Mouse (Mus musculus): ENCODE data around the gene F8. TPM values are rescaled to one million over a fixed set of nuclear protein-coding genes. Genes with fewer than 3 reads are reported as not detected.

Gene F8
- 0.67 and 0.81 TPM in 2 replicates for polyA plus RNA-seq (2015; fragmentation: Nextera tagmentation; extraction: Ambion mirVana)

DNA sequence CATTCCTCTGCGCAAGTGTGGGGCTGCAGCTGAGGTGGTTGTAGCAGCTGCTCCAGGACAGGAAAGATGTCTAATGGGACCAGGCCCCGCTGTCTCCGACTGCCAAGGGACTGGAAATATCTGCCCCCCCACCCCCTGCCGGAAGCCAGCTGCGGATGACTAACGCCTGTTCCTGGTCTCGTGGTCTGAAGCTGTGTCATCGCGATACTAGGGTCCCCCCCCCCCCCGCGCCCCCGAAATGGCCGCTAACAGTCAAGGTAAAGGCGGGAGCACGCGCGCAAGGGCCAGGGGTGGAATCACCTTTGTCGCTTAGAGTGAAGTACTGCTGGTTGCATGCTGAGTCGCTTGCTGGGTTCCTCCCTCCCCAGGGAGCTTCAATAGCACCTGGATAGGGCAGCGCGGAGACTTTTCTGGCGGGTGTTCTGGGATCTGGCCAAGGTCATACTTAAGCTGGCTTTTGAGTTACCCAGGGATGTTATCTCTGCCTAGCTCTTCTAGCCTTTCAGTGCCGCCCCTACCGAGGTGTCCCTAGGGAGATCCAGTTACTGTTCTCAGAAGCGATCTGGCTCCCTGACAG, at the start of gene F8, which contains the start of gene Fundc2:
TSS of gene F8 (minus strand) at position 421 of the 577 bp plus-strand sequence.
TSS of gene Fundc2 (plus strand) at position 205 of the 577 bp plus-strand sequence.
- 14% methylated on average over 20 of the region's 25 CpGs for WGBS
- Histone ChIP-seq H3K27ac (ENCODE audit: low read depth, low read length) (peak within 1 kb of the TSS; percentile 50), H3K4me3 (ENCODE audit: low read depth, low read length) (peak within 1 kb of the TSS; percentile 52), H3K27me3 (replicated peaks; ENCODE audit: control insufficient read depth, insufficient read depth, low read length) (no peaks in the 10 kb centered on the region), H3K9me3 (ENCODE audit: control insufficient read depth) (no peaks in the 10 kb centered on the region), H3K9ac (ENCODE audit: low read depth, low read length) (peak within 1 kb of the TSS; percentile 60), H3K4me2 (replicated peaks; ENCODE audit: low read depth) (peak within 1 kb of the TSS; percentile 61), H3K36me3 (ENCODE audit: control insufficient read depth, insufficient read depth) (no peaks in the 10 kb centered on the region), H3K4me1 (replicated peaks; ENCODE audit: control insufficient read depth, insufficient read depth, low read length) (no peaks in the 10 kb centered on the region)
- TF ChIP-seq CTCF (IDR thresholded peaks at IDR 0.05; ENCODE audit: low read depth), result no peak
- peak; percentile 92 for ATAC-seq

DNA sequence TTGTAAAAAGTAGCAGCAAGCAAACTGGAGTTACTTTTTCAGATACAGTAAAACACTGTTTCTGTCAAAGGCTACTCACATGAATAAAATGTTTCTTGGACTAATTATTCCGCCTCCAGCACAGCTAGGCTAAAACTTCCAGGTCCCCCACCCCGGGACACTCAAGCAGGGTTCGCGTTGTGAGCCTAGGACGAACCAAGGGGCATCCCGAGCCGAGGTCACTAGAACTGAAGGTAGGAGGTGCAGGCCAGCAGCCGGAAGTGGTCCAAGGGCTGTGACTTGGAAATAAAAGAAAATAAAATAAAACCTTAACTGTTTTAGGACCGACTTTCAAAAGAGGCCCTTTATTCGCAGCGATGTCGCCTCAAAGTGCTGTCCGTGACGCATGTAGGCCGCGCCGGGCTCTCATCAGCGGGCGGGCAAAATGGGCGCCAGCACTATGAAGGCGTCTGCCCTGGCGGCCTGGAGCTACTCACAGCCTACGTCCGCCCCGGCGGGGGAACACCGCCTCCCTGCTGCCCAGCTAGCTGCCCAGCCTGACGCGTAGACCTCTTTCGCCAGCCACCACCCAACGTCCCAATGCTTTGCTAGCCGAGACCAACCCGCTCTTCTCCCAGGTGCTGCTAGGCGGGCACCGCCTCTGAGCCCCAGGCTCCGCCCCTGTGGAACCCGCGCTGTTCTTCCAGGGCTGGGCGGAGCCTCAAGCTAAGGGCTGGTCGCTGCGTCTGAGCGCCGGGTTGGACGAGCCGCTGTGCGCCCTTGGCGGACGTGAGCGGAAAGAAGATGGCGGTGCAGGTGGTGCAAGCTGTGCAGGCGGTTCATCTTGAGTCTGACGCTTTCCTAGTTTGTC, 33.7 kb upstream of the F8 start, which contains the start of the genes Cmc4, Mtcp1 and Brcc3:
TSS of gene Cmc4 (minus strand) at position 649 of the 850 bp plus-strand sequence.
TSS of gene Mtcp1 (minus strand) at position 653 of the 850 bp plus-strand sequence.
TSS of gene Brcc3 (plus strand) at position 693 of the 850 bp plus-strand sequence.
- peak; percentile 100 for ATAC-seq
- peak within 1 kb of the TSS; percentile 58 for H3K4me2 ChIP-seq (replicated peaks; ENCODE audit: low read depth)

GRCm38 (mm10) chrX:75409711-75410110, 27.3 kb upstream of the F8 start:
- no peak for TF ChIP-seq CTCF (IDR thresholded peaks at IDR 0.05; ENCODE audit: low read depth)
- no peaks in the 10 kb centered on the region for H3K4me1 ChIP-seq (replicated peaks; ENCODE audit: control insufficient read depth, insufficient read depth, low read length)
- no peak overlapping the region for H3K4me2 ChIP-seq (replicated peaks; ENCODE audit: low read depth)
- no peak overlapping the region for H3K4me3 ChIP-seq (ENCODE audit: low read depth, low read length)
- no peaks in the 10 kb centered on the region for H3K36me3 ChIP-seq (ENCODE audit: control insufficient read depth, insufficient read depth)
- no peak overlapping the region for H3K9ac ChIP-seq (ENCODE audit: low read depth, low read length)
- no peak for ATAC-seq
- WGBS, result 95% methylated on average over 1 of the region's 1 CpGs
- no peaks in the 10 kb centered on the region for H3K9me3 ChIP-seq (ENCODE audit: control insufficient read depth)
- H3K27ac ChIP-seq (ENCODE audit: low read depth, low read length), result no peak overlapping the region
- H3K27me3 ChIP-seq (replicated peaks; ENCODE audit: control insufficient read depth, insufficient read depth, low read length), result no peaks in the 10 kb centered on the region

More for the DNA sequence above, 33.7 kb upstream of the F8 start, which contains the start of the genes Cmc4, Mtcp1 and Brcc3:
- WGBS, result 18% methylated on average over 52 of the region's 52 CpGs
- H3K4me1 ChIP-seq (replicated peaks; ENCODE audit: control insufficient read depth, insufficient read depth, low read length), result no peaks in the 10 kb centered on the region
- H3K9ac ChIP-seq (ENCODE audit: low read depth, low read length), result peak within 1 kb of the TSS; percentile 46
- no peaks in the 10 kb centered on the region for H3K27me3 ChIP-seq (replicated peaks; ENCODE audit: control insufficient read depth, insufficient read depth, low read length)
- no peaks in the 10 kb centered on the region for H3K9me3 ChIP-seq (ENCODE audit: control insufficient read depth)
- 0 out of 2 replicates have a peak, but pooled peaks have one; percentile 34 for TF ChIP-seq CTCF (IDR thresholded peaks at IDR 0.05; ENCODE audit: low read depth)
- no peaks in the 10 kb centered on the region for H3K36me3 ChIP-seq (ENCODE audit: control insufficient read depth, insufficient read depth)
- H3K27ac ChIP-seq (ENCODE audit: low read depth, low read length), result peak within 1 kb of the TSS; percentile 68
- peak within 1 kb of the TSS; percentile 56 for H3K4me3 ChIP-seq (ENCODE audit: low read depth, low read length)

- TF ChIP-seq CTCF (IDR thresholded peaks at IDR 0.05; ENCODE audit: low read depth), result no peak
- ATAC-seq, result no peak
- no peak overlapping the region for H3K9ac ChIP-seq (ENCODE audit: low read depth, low read length)
Measured at GRCm38 (mm10) chrX:75403350-75403749, 20.9 kb upstream of the F8 start.

GRCm38 (mm10) chrX:75402668-75403067, 20.3 kb upstream of the F8 start:
- ATAC-seq, result no peak
- Histone ChIP-seq H3K4me3 (ENCODE audit: low read depth, low read length) (no peak overlapping the region), H3K4me2 (replicated peaks; ENCODE audit: low read depth) (no peak overlapping the region), H3K27ac (ENCODE audit: low read depth, low read length) (no peak overlapping the region), H3K9ac (ENCODE audit: low read depth, low read length) (no peak overlapping the region), H3K4me1 (replicated peaks; ENCODE audit: control insufficient read depth, insufficient read depth, low read length) (no peaks in the 10 kb centered on the region), H3K36me3 (ENCODE audit: control insufficient read depth, insufficient read depth) (no peaks in the 10 kb centered on the region), H3K9me3 (ENCODE audit: control insufficient read depth) (no peaks in the 10 kb centered on the region), H3K27me3 (replicated peaks; ENCODE audit: control insufficient read depth, insufficient read depth, low read length) (no peaks in the 10 kb centered on the region)
- 67% methylated on average over 2 of the region's 2 CpGs for WGBS
- TF ChIP-seq CTCF (IDR thresholded peaks at IDR 0.05; ENCODE audit: low read depth), result no peak

More at GRCm38 (mm10) chrX:75403350-75403749, 20.9 kb upstream of the F8 start:
- H3K27ac ChIP-seq (ENCODE audit: low read depth, low read length), result no peak overlapping the region
- H3K27me3 ChIP-seq (replicated peaks; ENCODE audit: control insufficient read depth, insufficient read depth, low read length), result no peaks in the 10 kb centered on the region
- H3K4me2 ChIP-seq (replicated peaks; ENCODE audit: low read depth), result no peak overlapping the region
- no peaks in the 10 kb centered on the region for H3K4me1 ChIP-seq (replicated peaks; ENCODE audit: control insufficient read depth, insufficient read depth, low read length)
- no peaks in the 10 kb centered on the region for H3K36me3 ChIP-seq (ENCODE audit: control insufficient read depth, insufficient read depth)
- no peaks in the 10 kb centered on the region for H3K9me3 ChIP-seq (ENCODE audit: control insufficient read depth)
- H3K4me3 ChIP-seq (ENCODE audit: low read depth, low read length), result no peak overlapping the region

- H3K4me1 ChIP-seq (replicated peaks; ENCODE audit: control insufficient read depth, insufficient read depth, low read length), result no peaks in the 10 kb centered on the region
- H3K36me3 ChIP-seq (ENCODE audit: control insufficient read depth, insufficient read depth), result no peaks in the 10 kb centered on the region
- ATAC-seq, result no peak
- no peak for TF ChIP-seq CTCF (IDR thresholded peaks at IDR 0.05; ENCODE audit: low read depth)
- H3K4me2 ChIP-seq (replicated peaks; ENCODE audit: low read depth), result no peak overlapping the region
- 89% methylated on average over 1 of the region's 1 CpGs for WGBS
- H3K9me3 ChIP-seq (ENCODE audit: control insufficient read depth), result no peaks in the 10 kb centered on the region
- no peaks in the 10 kb centered on the region for H3K27me3 ChIP-seq (replicated peaks; ENCODE audit: control insufficient read depth, insufficient read depth, low read length)
- no peak overlapping the region for H3K9ac ChIP-seq (ENCODE audit: low read depth, low read length)
- no peak overlapping the region for H3K4me3 ChIP-seq (ENCODE audit: low read depth, low read length)
- H3K27ac ChIP-seq (ENCODE audit: low read depth, low read length), result no peak overlapping the region
Measured at GRCm38 (mm10) chrX:75399471-75399870, 17.1 kb upstream of the F8 start.

Measured in intestine, postnatal 0 days (tissue).